Mouse (Mus musculus) retina, postnatal 1 day (tissue): ENCODE data around the gene Usp25.

ENCODE experiments used
- DNase-seq: peaks from one replicate; pipeline ENCODE4 v3.0.0-alpha.2; 2012

The Usp25 gene

GRCm38 (mm10) chr16:77150884-77151283 lies 137.4 kb downstream of the Usp25 start:
- DNase-seq = no peak

GRCm38 (mm10) chr16:77152288-77152687 lies 138.8 kb downstream of the Usp25 start:
- DNase-seq = no peak

- DNase-seq = no peak
Measured at GRCm38 (mm10) chr16:77153216-77153715, 139.8 kb downstream of the Usp25 start.

GRCm38 (mm10) chr16:77153815-77154214 lies 140.3 kb downstream of the Usp25 start:
- no peak for DNase-seq

- no peak for DNase-seq
Measured at GRCm38 (mm10) chr16:77154831-77155230, 141.3 kb downstream of the Usp25 start.
